Mouse (Mus musculus) naive thymus-derived CD4-positive, alpha-beta T cell, adult 5 months (primary cell): ENCODE results near the gene Gm281. TPM values are rescaled to one million over a fixed set of nuclear protein-coding genes. Genes with fewer than 3 reads are reported as not detected.

Experiments
- polyA plus RNA-seq: library from polyadenylated mRNA; unstranded; fragments of 100-300 nt; shearing (Covaris generic); gene quantifications from one replicate; pipeline ENCODE4 v1.2.1, GENCODE M21; 2017

The Gm281 gene
- polyA plus RNA-seq: not detected

GRCm38 (mm10) chr14:13914387-13915082 lies at the start of gene Gm281:
TSS of gene Gm281 (minus strand) at chr14:13914478.

GRCm38 (mm10) chr14:13961401-13962112 lies 47.3 kb upstream of the Gm281 start, which contains the start of the genes Atxn7 and Thoc7:
TSS of gene Atxn7 (plus strand) at chr14:13961440.
TSS of gene Thoc7 (minus strand) at chr14:13961852.

Other genes with a start within 250 kb of the Gm281 start
- not detected for gene Sntn, start 243.6 kb downstream of the Gm281 start, polyA plus RNA-seq
- 49.2 TPM for gene Atxn7, start 47.0 kb upstream of the Gm281 start, polyA plus RNA-seq
- gene Thoc7, start 47.4 kb upstream of the Gm281 start, polyA plus RNA-seq: 137 TPM
- 119 TPM for gene Psmd6, start 206.5 kb upstream of the Gm281 start, polyA plus RNA-seq